Mouse (Mus musculus) v-Abl transformed pro-B cells (cell line): ENCODE measurements around the gene Rcan1.
"Not testable (repeated sequence)": the region's sequence is repeated elsewhere in the genome, so short reads cannot be mapped to it uniquely, and the experiment has no call there.

Experiments
- in situ Hi-C, 2 experiments: fragments of 400-800 bp; cut with MboI; formaldehyde crosslinking; loops; one replicate each; pipeline ENCODE4 v1.15.1; 2025; ENCODE audit not compliant: unreplicated experiment in 2 of 2

The Rcan1 gene

GRCm38 (mm10) chr16:92442946-92443345 is 27.7 kb downstream of the Rcan1 start:
- in situ Hi-C loops: loop anchor here in 1 of 2 experiments (5.0 kb wide), 1 partner anchor 61 kb away; no protein-coding TSS in a partner anchor

- in situ Hi-C loops: loop anchor here in 1 of 2 experiments (5.0 kb wide), 1 partner anchor 60 kb away; no protein-coding TSS in a partner anchor
Observed at GRCm38 (mm10) chr16:92442150-92442549, 28.5 kb downstream of the Rcan1 start.

- in situ Hi-C loops: loop anchor here in 1 of 2 experiments (5.0 kb wide), 1 partner anchor 59 kb away; no protein-coding TSS in a partner anchor
Observed at GRCm38 (mm10) chr16:92441203-92441602, 29.5 kb downstream of the Rcan1 start.

GRCm38 (mm10) chr16:92440229-92440628 is 30.4 kb downstream of the Rcan1 start:
- in situ Hi-C loops: loop anchor here in 1 of 2 experiments (5.0 kb wide), 1 partner anchor 58 kb away; no protein-coding TSS in a partner anchor

GRCm38 (mm10) chr16:92439775-92440174 is 30.9 kb downstream of the Rcan1 start:
- in situ Hi-C loops: loop anchor here in 1 of 2 experiments (5.0 kb wide), 1 partner anchor 57 kb away; no protein-coding TSS in a partner anchor

- in situ Hi-C loops: no loop called here
Observed at GRCm38 (mm10) chr16:92435431-92435985, 35.2 kb downstream of the Rcan1 start.

- in situ Hi-C loops: no loop called here
Observed at GRCm38 (mm10) chr16:92433176-92433575, 37.5 kb downstream of the Rcan1 start.

- in situ Hi-C loops: no loop called here
Observed at GRCm38 (mm10) chr16:92430731-92431130, 39.9 kb downstream of the Rcan1 start.

GRCm38 (mm10) chr16:92428197-92428950 is 42.3 kb downstream of the Rcan1 start:
- in situ Hi-C loops: no loop called here

- in situ Hi-C loops: no loop called here
Observed at GRCm38 (mm10) chr16:92426708-92427107, 44.0 kb downstream of the Rcan1 start.

GRCm38 (mm10) chr16:92425875-92426274 is 44.8 kb downstream of the Rcan1 start:
- in situ Hi-C loops: no loop called here

- in situ Hi-C loops: no loop called here
Observed at GRCm38 (mm10) chr16:92423363-92423762, 47.3 kb downstream of the Rcan1 start.

GRCm38 (mm10) chr16:92422435-92423362 is 48.0 kb downstream of the Rcan1 start:
- in situ Hi-C loops: no loop called here

- in situ Hi-C loops: no loop called here
Observed at GRCm38 (mm10) chr16:92421147-92421934, 49.3 kb downstream of the Rcan1 start.

GRCm38 (mm10) chr16:92420641-92421040 is 50.0 kb downstream of the Rcan1 start:
- in situ Hi-C loops: no loop called here

- in situ Hi-C loops: no loop called here
Observed at GRCm38 (mm10) chr16:92419099-92419498, 51.6 kb downstream of the Rcan1 start.

GRCm38 (mm10) chr16:92417267-92417666 is 53.4 kb downstream of the Rcan1 start:
- in situ Hi-C loops: no loop called here

GRCm38 (mm10) chr16:92415702-92416118 is 55.0 kb downstream of the Rcan1 start:
- in situ Hi-C loops: no loop called here

GRCm38 (mm10) chr16:92415038-92415437 is 55.6 kb downstream of the Rcan1 start:
- in situ Hi-C loops: not testable (repeated sequence)

GRCm38 (mm10) chr16:92412888-92413287 is 57.8 kb downstream of the Rcan1 start:
- in situ Hi-C loops: no loop called here
